Mouse (Mus musculus) stomach, embryonic 16.5 days (tissue): Measurements from ENCODE around the gene Prss8. TPM values are rescaled to one million over a fixed set of nuclear protein-coding genes. Genes with fewer than 3 reads are reported as not detected.
A peak's percentile ranks its signal among the peaks of the same experiment; 100 is the strongest.
"Not testable (repeated sequence)": the region's sequence is repeated elsewhere in the genome, so short reads cannot be mapped to it uniquely, and the experiment has no call there.

Experiments
- ATAC-seq: fragments of 200-750 bp; cut with Nextera tagmentation; 2 replicates; pipeline ENCODE4 v1.8.0; 2017; ENCODE audit warnings: moderate number of reproducible peaks, moderate TSS enrichment; ENCODE audit not compliant: insufficient read depth, low FRiP score
- H3K27ac ChIP-seq: fragments of 300-500 bp; sonication (generic); 2 replicates; pipeline ENCODE4 v1.5.1; 2014; ENCODE audit warnings: low read length
- H3K27me3 ChIP-seq: fragments of 300-500 bp; sonication (generic); 2 replicates; pipeline ENCODE4 v1.6.1; 2014; ENCODE audit warnings: low read length, control low read depth, mixed read lengths; ENCODE audit not compliant: control insufficient read depth, insufficient read depth
- H3K36me3 ChIP-seq: fragments of 300-500 bp; sonication (generic); 2 replicates; pipeline ENCODE4 v1.6.1; 2014; ENCODE audit warnings: low read length; ENCODE audit not compliant: control insufficient read depth, insufficient read depth
- H3K4me1 ChIP-seq: fragments of 300-500 bp; sonication (generic); 2 replicates; pipeline ENCODE4 v1.6.1; 2014; ENCODE audit warnings: low read length, control low read depth, mixed read lengths; ENCODE audit not compliant: control insufficient read depth, insufficient read depth
- H3K4me2 ChIP-seq: fragments of 300-500 bp; sonication (generic); 2 replicates; pipeline ENCODE4 v1.6.1; 2014; ENCODE audit warnings: low read depth, low read length, mixed read lengths
- H3K4me3 ChIP-seq: fragments of 300-500 bp; sonication (generic); replicated peaks from 2 replicates; pipeline ENCODE4 v1.5.1; 2014; ENCODE audit warnings: mild to moderate bottlenecking, low read length
- H3K9ac ChIP-seq: fragments of 300-500 bp; sonication (generic); 2 replicates; pipeline ENCODE4 v1.6.1; 2014; ENCODE audit warnings: low read length
- H3K9me3 ChIP-seq: fragments of 300-500 bp; sonication (generic); replicated peaks from 2 replicates; pipeline ENCODE4 v1.6.1; 2016; ENCODE audit warnings: low read length, control low read depth; ENCODE audit not compliant: control insufficient read depth
- WGBS: fragments of 180-500 bp; shearing (Covaris S2); extraction: QIAGEN DNeasy Blood & Tissue Kit; methylation state at CpG from one replicate; pipeline ENCODE4 v1.1.7; 2014; 5-methylcytosine and 5-hydroxymethylcytosine counted together
- polyA plus RNA-seq: library from polyadenylated mRNA; unstranded; fragments of >200 nt; fragmentation: Nextera tagmentation; extraction: Ambion mirVana; gene quantifications from 2 replicates; pipeline ENCODE4 v1.2.1, GENCODE M21; 2015

The Prss8 gene
- polyA plus RNA-seq, 1 experiment from 2014 or later = 63.8 TPM

DNA sequence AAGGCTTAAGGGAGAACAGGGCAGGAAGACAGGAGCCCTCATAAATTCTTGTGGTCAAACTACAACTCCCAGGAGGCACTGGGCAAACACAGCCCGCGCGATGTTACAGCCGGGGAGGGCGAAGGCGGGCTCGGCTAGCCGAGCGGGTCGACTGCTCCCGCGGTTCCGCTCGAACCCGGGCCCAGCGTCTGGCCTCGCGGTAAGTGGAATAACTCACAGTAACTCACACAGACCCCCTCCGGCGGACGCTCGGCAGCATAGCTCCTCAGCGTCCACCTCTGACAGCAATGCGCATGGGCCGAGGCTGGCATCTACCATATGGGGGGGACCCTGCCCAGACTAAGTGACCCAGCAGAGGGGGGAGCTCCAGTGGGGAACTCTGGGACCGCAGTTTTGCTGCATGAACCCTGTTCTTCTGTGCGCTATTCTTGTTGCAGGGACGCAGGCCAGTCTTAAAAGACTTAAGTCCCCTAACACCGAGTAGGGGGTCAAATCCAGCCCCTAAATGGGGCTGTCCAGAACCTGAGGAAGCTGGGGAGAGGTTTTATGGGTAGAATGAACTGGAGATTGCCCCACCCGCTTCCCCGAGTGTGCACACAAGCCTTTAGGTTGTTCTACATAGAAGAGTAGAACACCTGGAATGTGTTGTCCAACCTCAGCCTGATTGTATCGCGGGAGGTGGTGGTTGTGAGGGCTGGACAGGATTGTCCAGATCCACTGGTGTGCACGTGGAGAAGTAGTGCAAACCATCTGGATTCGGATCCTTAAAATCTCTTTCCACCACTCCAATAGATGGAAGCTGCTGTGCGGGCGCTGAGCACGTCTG is 25.7 kb downstream of the Prss8 start, which contains the start of gene Bckdk:
Bckdk (plus strand) TSS at position 112 of the 826 bp plus-strand sequence.
- Histone ChIP-seq H3K4me3 (peak within 1 kb of the TSS; percentile 61), H3K9me3 (no peaks in the 10 kb centered on the region), H3K27ac (peak within 1 kb of the TSS; percentile 59), H3K4me2 (peak within 1 kb of the TSS; percentile 89), H3K36me3 (peaks cover 26% of the 10 kb centered on the region), H3K9ac (peak within 1 kb of the TSS; percentile 93), H3K27me3 (no peaks in the 10 kb centered on the region), H3K4me1 (peaks cover 9% of the 10 kb centered on the region)
- ATAC-seq = peak; percentile 92
- 6% methylated on average over 38 of the region's 38 CpGs for WGBS

DNA sequence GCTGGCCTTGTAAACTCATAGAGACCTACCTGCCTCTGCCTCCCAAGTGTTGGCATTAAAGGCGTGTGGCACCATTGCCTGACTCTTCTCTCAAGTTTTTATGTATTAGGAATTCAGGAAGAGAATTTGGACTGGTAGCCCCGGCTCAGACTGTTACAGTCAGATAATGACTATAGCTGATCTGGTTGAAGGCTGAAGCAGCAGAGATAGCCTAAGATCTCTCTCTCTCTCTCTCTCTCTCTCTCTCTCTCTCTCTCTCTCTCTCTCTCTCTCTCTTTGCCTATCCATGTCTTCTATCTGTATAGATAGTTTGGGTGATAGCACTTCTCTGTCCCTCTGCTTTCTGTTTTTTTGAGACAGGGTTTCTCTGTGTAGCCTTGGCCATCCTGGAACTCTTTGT is 28.1 kb downstream of the Prss8 start:
- Histone ChIP-seq H3K9ac (no peak overlapping the region), H3K36me3 (peaks cover 12% of the 10 kb centered on the region; the same call in 1 of the 2 replicates), H3K27ac (no peak overlapping the region), H3K4me2 (no peak overlapping the region), H3K4me3 (no peak overlapping the region), H3K4me1 (peaks cover 9% of the 10 kb centered on the region), H3K27me3 (no peaks in the 10 kb centered on the region), H3K9me3 (no peaks in the 10 kb centered on the region)
- no peak for ATAC-seq
- WGBS = 74% methylated on average over 2 of the region's 2 CpGs

DNA sequence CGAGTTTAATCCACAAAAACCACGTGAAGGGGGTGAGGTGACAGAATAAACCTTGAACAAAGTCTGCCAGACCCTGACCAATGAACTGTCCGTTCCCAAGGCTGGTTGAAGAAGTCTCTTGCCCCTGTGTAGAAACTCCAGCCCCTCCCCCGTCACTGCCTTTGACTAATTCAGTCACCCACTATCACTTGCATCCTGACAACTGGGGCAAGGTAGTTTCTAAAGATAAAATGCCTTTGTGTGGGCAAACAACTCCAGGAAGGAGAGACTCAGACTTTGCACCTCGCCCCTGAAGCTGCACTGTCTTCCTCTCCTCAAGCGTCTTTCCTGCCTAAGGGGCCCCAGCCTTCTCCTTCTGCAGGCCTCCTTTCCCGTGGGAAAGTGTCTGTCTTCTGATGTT is 29.9 kb downstream of the Prss8 start:
- no peaks in the 10 kb centered on the region for H3K36me3 ChIP-seq
- no peaks in the 10 kb centered on the region for H3K27me3 ChIP-seq
- no peak overlapping the region; the same call in 1 of the 2 replicates for H3K9ac ChIP-seq
- no peak for ATAC-seq
- H3K4me1 ChIP-seq = peaks cover 7% of the 10 kb centered on the region
- 28% methylated on average over 7 of the region's 7 CpGs for WGBS
- H3K4me2 ChIP-seq = no peak overlapping the region
- H3K4me3 ChIP-seq = no peak overlapping the region
- H3K9me3 ChIP-seq = no peaks in the 10 kb centered on the region
- peak overlapping the region; percentile 67 for H3K27ac ChIP-seq

DNA sequence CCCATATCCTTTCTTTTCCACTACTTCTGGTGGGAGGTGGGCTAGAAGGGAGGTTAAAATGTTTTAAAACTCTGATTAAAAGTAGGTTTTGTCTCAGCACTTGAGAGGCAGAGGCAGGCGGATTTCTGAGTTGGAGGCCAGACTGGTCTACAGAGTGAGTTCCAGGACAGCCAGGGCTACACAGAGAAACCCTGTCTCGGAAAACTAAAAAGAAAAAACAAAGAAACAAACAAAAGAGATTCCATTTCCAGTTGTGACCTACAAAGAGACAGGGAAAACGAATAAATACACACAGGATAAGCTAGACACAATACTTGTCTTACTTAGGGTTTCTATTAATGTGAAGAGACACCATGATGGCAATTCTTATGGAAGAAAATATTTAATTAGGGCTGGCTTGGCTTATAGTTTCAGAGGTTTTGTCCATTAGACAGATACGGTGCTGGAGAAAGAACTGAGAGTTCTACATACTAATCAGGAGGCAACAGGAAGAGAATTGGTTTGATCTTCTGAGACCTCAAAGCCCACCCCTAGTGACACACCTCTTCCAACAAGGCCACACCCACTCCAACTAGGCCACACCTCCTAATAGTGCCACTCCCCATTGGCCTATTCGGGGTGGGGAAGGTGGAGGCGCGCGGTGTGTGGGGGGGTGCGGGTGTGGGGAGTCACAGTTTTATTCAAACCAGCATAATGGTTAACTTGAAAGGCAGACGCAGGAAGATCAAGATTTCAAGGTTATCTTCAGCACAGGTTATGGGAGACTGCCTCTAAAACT is 31.5 kb downstream of the Prss8 start:
- H3K9me3 ChIP-seq = no peaks in the 10 kb centered on the region
- H3K36me3 ChIP-seq = no peaks in the 10 kb centered on the region
- ATAC-seq = no peak
- no peak overlapping the region for H3K4me3 ChIP-seq
- no peaks in the 10 kb centered on the region for H3K27me3 ChIP-seq
- peaks cover 7% of the 10 kb centered on the region for H3K4me1 ChIP-seq
- no peak overlapping the region for H3K9ac ChIP-seq
- peak overlapping the region; percentile 31; the same call in 1 of the 2 replicates for H3K27ac ChIP-seq
- no peak overlapping the region for H3K4me2 ChIP-seq
- WGBS = 36% methylated on average over 10 of the region's 10 CpGs

DNA sequence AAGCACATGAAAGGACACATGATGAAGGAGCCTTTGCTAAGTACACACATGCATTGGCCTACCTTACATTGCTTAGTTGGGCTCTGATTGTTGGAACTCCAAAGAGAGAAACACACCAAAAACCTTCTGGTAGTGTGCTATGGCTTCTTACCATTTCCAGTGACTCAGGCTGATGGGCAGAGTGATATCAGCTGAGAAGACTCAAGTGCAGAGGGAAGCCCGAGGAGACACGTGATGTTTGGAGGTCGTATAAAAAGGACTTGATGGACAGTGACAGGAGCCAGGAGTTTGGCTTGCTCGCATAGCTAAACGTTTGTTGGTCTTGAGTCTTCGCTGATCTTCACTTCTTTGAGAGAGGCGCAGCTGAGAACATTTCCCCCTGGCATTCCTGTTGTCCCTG is 32.4 kb downstream of the Prss8 start:
- ATAC-seq = no peak
- H3K27me3 ChIP-seq = no peaks in the 10 kb centered on the region
- 84% methylated on average over 7 of the region's 7 CpGs for WGBS
- no peak overlapping the region for H3K4me3 ChIP-seq
- no peaks in the 10 kb centered on the region for H3K36me3 ChIP-seq
- no peak overlapping the region for H3K9ac ChIP-seq
- H3K4me2 ChIP-seq = no peak overlapping the region
- H3K9me3 ChIP-seq = no peaks in the 10 kb centered on the region
- H3K27ac ChIP-seq = no peak overlapping the region
- peaks cover 7% of the 10 kb centered on the region for H3K4me1 ChIP-seq

DNA sequence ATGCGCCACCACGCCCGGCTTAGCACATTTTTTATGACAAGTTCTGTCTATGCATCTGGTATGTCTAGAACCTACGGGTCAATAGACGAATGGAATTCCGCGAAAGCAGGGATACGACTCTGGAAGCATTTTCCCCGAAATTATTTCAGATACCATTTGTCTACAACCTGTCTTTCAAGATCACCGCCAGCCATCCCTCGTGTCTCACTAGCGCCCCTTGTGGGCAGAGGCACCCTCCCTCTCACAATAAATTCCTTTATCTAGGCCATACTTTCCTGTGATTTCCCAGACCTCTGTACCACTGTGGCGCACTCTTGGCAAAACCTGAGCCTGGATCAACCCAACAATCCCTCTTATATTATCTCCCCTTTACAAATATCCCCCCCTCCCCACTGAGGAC is 33.5 kb downstream of the Prss8 start:
- H3K9me3 ChIP-seq = no peaks in the 10 kb centered on the region
- WGBS = 60% methylated on average over 13 of the region's 13 CpGs

DNA sequence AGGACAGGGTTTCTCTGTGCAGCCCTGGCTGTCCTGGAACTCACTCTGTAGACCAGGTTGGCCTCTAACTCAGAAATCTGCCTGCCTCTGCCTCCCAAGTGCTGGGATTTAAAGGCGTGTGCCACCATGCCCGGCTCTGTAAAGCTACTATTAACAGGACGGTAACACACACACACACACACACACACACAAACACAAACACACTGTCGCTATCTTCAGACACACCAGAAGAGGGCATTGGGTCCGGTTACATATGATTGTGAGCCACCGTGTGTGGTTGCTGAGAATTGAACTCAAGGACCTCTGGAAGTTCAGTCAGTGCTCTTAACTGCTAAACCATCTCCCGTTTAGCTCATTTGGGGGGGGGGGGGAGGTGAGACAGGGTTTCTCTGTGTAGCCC is 34.0 kb downstream of the Prss8 start:
- H3K27ac ChIP-seq, H3K27me3 ChIP-seq, ATAC-seq, H3K9ac ChIP-seq, H3K36me3 ChIP-seq, H3K9me3 ChIP-seq, H3K4me3 ChIP-seq, H3K4me1 ChIP-seq: not testable (repeated sequence)
- peak overlapping the region; percentile 10; the same call in 1 of the 2 replicates for H3K4me2 ChIP-seq
- 63% methylated on average over 7 of the region's 7 CpGs for WGBS

More for the DNA sequence above, 33.5 kb downstream of the Prss8 start:
- Histone ChIP-seq H3K4me2 (no peak overlapping the region), H3K27ac (no peak overlapping the region), H3K4me3 (no peak overlapping the region), H3K36me3 (no peaks in the 10 kb centered on the region), H3K4me1 (peaks cover 7% of the 10 kb centered on the region), H3K9ac (no peak overlapping the region), H3K27me3 (no peaks in the 10 kb centered on the region)
- ATAC-seq = no peak

DNA sequence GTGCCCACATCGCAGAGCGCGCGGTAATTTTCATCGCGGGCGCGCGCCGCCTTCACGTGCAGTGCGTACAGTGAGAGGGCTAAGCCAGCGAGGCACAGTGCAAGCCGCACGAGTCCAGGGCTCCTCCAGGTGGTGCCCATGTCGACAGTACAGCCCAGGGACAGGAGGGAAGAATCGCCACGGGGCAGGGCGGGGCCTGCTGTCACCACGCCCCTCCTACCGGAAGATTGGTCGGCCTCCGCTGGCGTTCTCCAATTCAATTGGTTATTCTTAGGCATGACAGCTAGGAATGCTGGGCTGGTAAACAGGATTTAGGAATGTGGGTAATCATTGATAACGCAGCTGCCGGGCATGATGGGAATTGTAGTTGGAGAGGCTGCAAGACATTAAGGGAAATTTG is 34.5 kb downstream of the Prss8 start, which contains the start of the genes Gm21974 and Vkorc1:
Gm21974 (minus strand) TSS at position 13 of the 400 bp plus-strand sequence.
Vkorc1 (minus strand) TSS at position 176 of the 400 bp plus-strand sequence.
- 0% methylated on average over 26 of the region's 26 CpGs for WGBS
- peak within 1 kb of the TSS; percentile 87 for H3K27ac ChIP-seq
- peak; percentile 97 for ATAC-seq
- no peaks in the 10 kb centered on the region for H3K27me3 ChIP-seq
- H3K4me3 ChIP-seq = peak within 1 kb of the TSS; percentile 79
- H3K9ac ChIP-seq = peak within 1 kb of the TSS; percentile 82
- H3K9me3 ChIP-seq = no peaks in the 10 kb centered on the region
- peaks cover 7% of the 10 kb centered on the region for H3K4me1 ChIP-seq
- H3K36me3 ChIP-seq = no peaks in the 10 kb centered on the region
- peak within 1 kb of the TSS; percentile 83 for H3K4me2 ChIP-seq

DNA sequence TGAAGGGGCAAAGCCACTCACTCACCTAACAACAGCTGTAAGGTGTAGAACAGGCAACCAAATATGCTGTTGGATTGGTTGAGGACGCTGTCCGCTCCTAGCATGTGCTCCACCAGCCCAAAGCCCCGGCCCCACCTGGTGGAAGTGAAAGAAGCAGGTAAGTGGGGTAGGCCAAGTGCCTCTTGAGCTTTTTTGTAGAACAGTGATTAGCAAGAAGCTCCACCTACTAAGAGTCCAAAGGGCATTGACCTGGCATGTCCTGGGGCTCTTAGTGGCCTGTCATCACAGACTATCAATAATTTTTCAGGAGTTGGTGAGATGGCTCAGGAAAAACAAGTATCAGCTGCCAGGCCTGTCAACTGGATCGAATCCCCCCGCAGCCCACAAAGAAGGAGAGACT is 35.4 kb downstream of the Prss8 start:
- Histone ChIP-seq H3K4me2 (peak overlapping the region; percentile 83), H3K27ac (peak overlapping the region; percentile 87), H3K27me3 (no peaks in the 10 kb centered on the region), H3K9ac (peak overlapping the region; percentile 82), H3K36me3 (no peaks in the 10 kb centered on the region), H3K9me3 (no peaks in the 10 kb centered on the region), H3K4me3 (peak overlapping the region; percentile 79), H3K4me1 (peaks cover 7% of the 10 kb centered on the region)
- WGBS = 59% methylated on average over 5 of the region's 5 CpGs
- ATAC-seq = no peak
